Mouse (Mus musculus) liver, adult 10 weeks (tissue): Measurements from ENCODE around the gene Ncr1. TPM values are rescaled to one million over a fixed set of nuclear protein-coding genes. Genes with fewer than 3 reads are reported as not detected.

ENCODE experiments used
- polyA plus RNA-seq: library from polyadenylated mRNA; stranded (reverse); fragments of 350-450 nt; fragmentation: Illumina TruSeq; extraction: RNeasy Lipid Tissue Mini Kit (QIAGEN cat#74804); gene quantifications from one replicate; pipeline ENCODE4 v1.2.3, GENCODE M21; 2014; ENCODE audit warnings: low read depth, low replicate concordance

Gene Ncr1
- 0.64 TPM for polyA plus RNA-seq

GRCm38 (mm10) chr7:4337509-4337908, at the start of gene Ncr1:
Gene Ncr1, plus strand, starts transcription at chr7:4337724.

Other genes starting within 250 kb of the Ncr1 start
- gene Ttyh1, start 218.3 kb upstream of the Ncr1 start, polyA plus RNA-seq, result 0.21 TPM
- gene Leng8, start 200.7 kb upstream of the Ncr1 start, polyA plus RNA-seq, result 14.3 TPM
- gene Leng9, start 187.3 kb upstream of the Ncr1 start, polyA plus RNA-seq, result 0.29 TPM
- gene Cdc42ep5, start 172.9 kb upstream of the Ncr1 start, polyA plus RNA-seq, result not detected
- 5.0 TPM for gene Lilra5, start 100.0 kb upstream of the Ncr1 start, polyA plus RNA-seq
- not detected for gene Gp6, start 60.0 kb downstream of the Ncr1 start, polyA plus RNA-seq
- gene Rdh13, start 107.9 kb downstream of the Ncr1 start, polyA plus RNA-seq, result 2.8 TPM
- 0.11 TPM for gene Eps8l1, start 123.0 kb downstream of the Ncr1 start, polyA plus RNA-seq
- gene Ppp1r12c, start 164.0 kb downstream of the Ncr1 start, polyA plus RNA-seq, result 6.8 TPM
- gene Tnnt1, start 178.7 kb downstream of the Ncr1 start, polyA plus RNA-seq, result 1.3 TPM
- not detected for gene Tnni3, start 186.5 kb downstream of the Ncr1 start, polyA plus RNA-seq
- gene Dnaaf3, start 194.7 kb downstream of the Ncr1 start, polyA plus RNA-seq, result not detected
- gene Syt5, start 209.8 kb downstream of the Ncr1 start, polyA plus RNA-seq, result not detected